Mouse (Mus musculus) spleen, adult 2 months (tissue): ENCODE measurements around the gene Mycbp2.
A peak's percentile ranks its signal among the peaks of the same experiment; 100 is the strongest.

Experiments used
- CTCF ChIP-seq: fragments of 200-500 bp; IDR thresholded peaks from 2 replicates; pipeline ENCODE4 v1.5.1; 2011; ENCODE audit warnings: mild to moderate bottlenecking, inconsistent platforms; ENCODE audit not compliant: insufficient read depth, insufficient read length, insufficient replicate concordance; ENCODE audit errors: extremely low read depth
- POLR2A ChIP-seq: fragments of 200-500 bp; IDR thresholded peaks from 2 replicates; pipeline ENCODE4 v1.6.1; 2011; ENCODE audit warnings: low read depth, low read length, inconsistent platforms

DNA sequence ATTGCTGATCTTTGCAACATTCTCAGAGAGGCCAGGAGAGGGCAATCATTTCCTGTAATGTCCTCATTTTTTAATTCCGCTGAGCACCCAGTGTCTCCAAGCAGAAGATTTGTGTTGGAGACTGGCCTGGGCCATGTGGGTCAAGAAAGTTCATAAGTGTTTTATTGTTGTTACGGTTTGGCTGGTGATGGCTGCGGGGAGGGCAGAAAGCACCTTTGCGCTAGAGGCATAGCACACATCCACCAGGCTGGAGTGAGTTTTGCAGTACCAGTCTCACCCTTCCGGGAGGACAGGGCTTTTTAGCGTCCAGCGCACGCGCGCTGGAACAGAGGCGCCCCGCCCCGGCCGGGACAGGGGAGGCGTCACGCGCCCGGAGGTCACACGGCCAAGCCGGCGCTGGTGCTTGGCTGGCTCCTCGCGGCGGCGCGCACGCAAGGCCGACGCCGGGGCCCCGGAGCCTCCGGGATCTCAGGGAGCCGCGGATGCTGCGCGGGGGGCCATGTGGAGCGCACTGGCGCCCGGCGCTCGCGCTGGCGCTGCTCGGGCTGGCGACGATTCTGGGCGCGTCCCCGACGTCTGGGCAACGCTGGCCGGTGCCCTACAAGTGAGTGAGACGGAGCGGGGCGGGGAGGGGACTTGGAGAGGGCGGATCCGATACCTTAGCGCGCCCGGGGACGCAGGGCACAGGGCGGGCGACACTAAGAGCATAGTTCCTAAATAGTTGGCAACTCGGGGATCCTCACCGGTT is 276.6 kb downstream of the Mycbp2 start, which contains the start of gene Cln5:
- TF ChIP-seq CTCF (no peak), POLR2A (peak; percentile 91)
